Mouse (Mus musculus) liver, embryonic 12.5 days (tissue): Measurements from ENCODE around the gene C530008M17Rik. TPM values are rescaled to one million over a fixed set of nuclear protein-coding genes. Genes with fewer than 3 reads are reported as not detected.

Experiments
- ATAC-seq: fragments of 200-750 bp; cut with Nextera tagmentation; 2 replicates; pipeline ENCODE4 v1.8.0; 2017; ENCODE audit warnings: moderate number of reproducible peaks, mild to moderate bottlenecking, moderate library complexity
- H3K27ac ChIP-seq: fragments of 300-500 bp; sonication (generic); 2 replicates; pipeline ENCODE4 v1.5.1; 2016; ENCODE audit warnings: mild to moderate bottlenecking
- H3K27me3 ChIP-seq: fragments of 300-500 bp; sonication (generic); replicated peaks from 2 replicates; pipeline ENCODE4 v1.6.1; 2016; ENCODE audit warnings: mild to moderate bottlenecking, moderate library complexity
- H3K36me3 ChIP-seq: fragments of 300-500 bp; sonication (generic); 2 replicates; pipeline ENCODE4 v1.6.1; 2016; ENCODE audit warnings: mild to moderate bottlenecking, moderate library complexity
- H3K4me1 ChIP-seq: fragments of 300-500 bp; sonication (generic); 2 replicates; pipeline ENCODE4 v1.6.1; 2016
- H3K4me2 ChIP-seq: fragments of 300-500 bp; sonication (generic); 2 replicates; pipeline ENCODE4 v1.6.1; 2016; ENCODE audit warnings: mild to moderate bottlenecking, moderate library complexity
- H3K4me3 ChIP-seq: fragments of 300-500 bp; sonication (generic); 2 replicates; pipeline ENCODE4 v1.5.1; 2016; ENCODE audit warnings: mild to moderate bottlenecking, moderate library complexity
- H3K9ac ChIP-seq: fragments of 300-500 bp; sonication (generic); 2 replicates; pipeline ENCODE4 v1.6.1; 2016; ENCODE audit warnings: mild to moderate bottlenecking, moderate library complexity
- H3K9me3 ChIP-seq: fragments of 300-500 bp; sonication (generic); replicated peaks from 2 replicates; pipeline ENCODE4 v1.6.1; 2016; ENCODE audit warnings: mild to moderate bottlenecking, moderate library complexity
- WGBS: fragments of 180-500 bp; shearing (Covaris S2); methylation state at CpG from one replicate; pipeline ENCODE4 v1.1.7; 2016; ENCODE audit not compliant: insufficient replicate concordance; 5-methylcytosine and 5-hydroxymethylcytosine counted together
- polyA plus RNA-seq: library from polyadenylated mRNA; unstranded; fragments of >200 nt; fragmentation: Nextera tagmentation; extraction: Ambion mirVana; gene quantifications from 2 replicates; pipeline ENCODE4 v1.2.1, GENCODE M21; 2016

C530008M17Rik gene
- polyA plus RNA-seq, 1 experiment from 2014 or later, result 12.2 TPM

DNA sequence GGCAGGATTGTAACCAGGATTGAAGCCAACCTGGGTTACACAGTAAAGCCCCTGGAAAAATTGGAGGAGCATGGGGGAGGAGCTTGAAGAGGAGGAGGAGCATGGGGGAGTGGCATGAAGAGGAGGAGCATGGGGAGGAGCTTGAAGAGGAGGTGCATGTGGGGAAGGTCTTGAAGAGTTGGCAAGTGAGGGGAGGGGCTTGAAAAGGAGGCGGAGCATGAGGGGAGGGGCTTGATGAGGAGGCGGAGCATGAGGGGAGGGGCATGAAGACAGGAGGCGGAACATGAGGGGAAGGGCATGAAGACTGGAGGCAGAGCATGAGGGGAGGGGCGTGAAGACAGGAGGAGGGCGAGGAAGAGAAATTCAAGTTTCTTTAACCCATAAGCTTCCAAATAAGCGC, 162.5 kb downstream of the C530008M17Rik start:
- H3K9me3 ChIP-seq, result no peaks in the 10 kb centered on the region
- 65% methylated on average over 6 of the region's 6 CpGs for WGBS
- no peak overlapping the region for H3K9ac ChIP-seq
- no peak overlapping the region for H3K4me3 ChIP-seq
- no peaks in the 10 kb centered on the region for H3K27me3 ChIP-seq
- no peak overlapping the region for H3K27ac ChIP-seq
- no peak overlapping the region for H3K4me2 ChIP-seq
- no peaks in the 10 kb centered on the region for H3K36me3 ChIP-seq
- 0 out of 2 replicates have a peak, but pooled peaks cover 4% of the 10 kb centered on the region for H3K4me1 ChIP-seq
- ATAC-seq, result no peak

- no peak overlapping the region for H3K27ac ChIP-seq
- no peak for ATAC-seq
Measured at GRCm38 (mm10) chr5:76822097-76822496, 165.8 kb downstream of the C530008M17Rik start.

GRCm38 (mm10) chr5:76828527-76829240, 172.4 kb downstream of the C530008M17Rik start:
- Histone ChIP-seq H3K4me3 (no peak overlapping the region), H3K4me2 (no peak overlapping the region), H3K36me3 (no peaks in the 10 kb centered on the region), H3K27ac (no peak overlapping the region), H3K9me3 (no peaks in the 10 kb centered on the region), H3K4me1 (no peaks in the 10 kb centered on the region), H3K9ac (no peak overlapping the region), H3K27me3 (no peaks in the 10 kb centered on the region)
- 76% methylated on average over 7 of the region's 7 CpGs for WGBS
- no peak for ATAC-seq

More at GRCm38 (mm10) chr5:76822097-76822496, 165.8 kb downstream of the C530008M17Rik start:
- Histone ChIP-seq H3K27me3 (no peaks in the 10 kb centered on the region), H3K4me2 (no peak overlapping the region), H3K4me1 (0 out of 2 replicates have a peak, but pooled peaks cover 4% of the 10 kb centered on the region), H3K9me3 (no peaks in the 10 kb centered on the region), H3K36me3 (no peaks in the 10 kb centered on the region), H3K9ac (no peak overlapping the region), H3K4me3 (no peak overlapping the region)
- 84% methylated on average over 15 of the region's 15 CpGs for WGBS

- no peak overlapping the region for H3K4me3 ChIP-seq
- WGBS, result 75% methylated on average over 17 of the region's 17 CpGs
- H3K4me1 ChIP-seq, result no peaks in the 10 kb centered on the region
- ATAC-seq, result no peak
- H3K36me3 ChIP-seq, result no peaks in the 10 kb centered on the region
- H3K4me2 ChIP-seq, result no peak overlapping the region
- H3K9ac ChIP-seq, result no peak overlapping the region
- no peak overlapping the region for H3K27ac ChIP-seq
- no peaks in the 10 kb centered on the region for H3K27me3 ChIP-seq
- H3K9me3 ChIP-seq, result no peaks in the 10 kb centered on the region
Measured at GRCm38 (mm10) chr5:76832529-76833210, 176.4 kb downstream of the C530008M17Rik start.

DNA sequence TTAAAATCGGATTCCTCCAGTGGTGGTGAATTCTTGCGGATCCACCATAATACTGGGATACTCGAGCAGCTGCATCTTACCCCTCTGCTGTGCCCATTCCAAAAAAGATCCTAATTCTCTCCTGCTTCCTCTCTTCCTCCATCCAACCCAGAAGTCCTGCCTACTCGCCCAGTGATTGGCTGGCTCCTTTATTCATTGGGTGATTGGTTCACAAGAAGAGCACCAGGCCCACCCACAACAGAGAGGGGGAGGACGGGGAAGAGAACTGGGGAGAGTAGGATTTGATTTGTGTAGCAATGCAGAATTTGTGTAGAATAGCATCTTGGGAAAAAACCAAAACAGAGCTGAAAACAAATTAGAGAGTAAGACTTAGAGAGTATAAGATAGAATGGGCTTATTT, 180.7 kb downstream of the C530008M17Rik start:
- Histone ChIP-seq H3K4me2 (no peak overlapping the region), H3K4me1 (no peaks in the 10 kb centered on the region), H3K4me3 (no peak overlapping the region), H3K36me3 (no peaks in the 10 kb centered on the region), H3K9ac (no peak overlapping the region), H3K9me3 (no peaks in the 10 kb centered on the region), H3K27me3 (no peaks in the 10 kb centered on the region), H3K27ac (no peak overlapping the region)
- no peak for ATAC-seq
- WGBS, result 47% methylated on average over 5 of the region's 5 CpGs

- no peak overlapping the region for H3K9ac ChIP-seq
- no peak overlapping the region for H3K4me2 ChIP-seq
- no peaks in the 10 kb centered on the region for H3K9me3 ChIP-seq
Measured at GRCm38 (mm10) chr5:76839786-76840185, 183.5 kb downstream of the C530008M17Rik start.

GRCm38 (mm10) chr5:76841859-76842258, 185.5 kb downstream of the C530008M17Rik start:
- Histone ChIP-seq H3K27me3 (no peaks in the 10 kb centered on the region), H3K9me3 (no peaks in the 10 kb centered on the region), H3K4me2 (no peak overlapping the region), H3K27ac (no peak overlapping the region), H3K36me3 (no peaks in the 10 kb centered on the region), H3K9ac (no peak overlapping the region), H3K4me3 (no peak overlapping the region), H3K4me1 (no peaks in the 10 kb centered on the region)
- 82% methylated on average over 2 of the region's 2 CpGs for WGBS
- no peak for ATAC-seq

More at GRCm38 (mm10) chr5:76839786-76840185, 183.5 kb downstream of the C530008M17Rik start:
- Histone ChIP-seq H3K4me3 (no peak overlapping the region), H3K27ac (no peak overlapping the region), H3K4me1 (no peaks in the 10 kb centered on the region), H3K27me3 (no peaks in the 10 kb centered on the region), H3K36me3 (no peaks in the 10 kb centered on the region)
- 62% methylated on average over 6 of the region's 6 CpGs for WGBS
- no peak for ATAC-seq

GRCm38 (mm10) chr5:76843448-76843847, 187.1 kb downstream of the C530008M17Rik start:
- 13% methylated on average over 4 of the region's 4 CpGs for WGBS
- Histone ChIP-seq H3K9me3 (no peaks in the 10 kb centered on the region), H3K4me1 (no peaks in the 10 kb centered on the region), H3K36me3 (no peaks in the 10 kb centered on the region), H3K4me3 (no peak overlapping the region), H3K27me3 (no peaks in the 10 kb centered on the region), H3K4me2 (no peak overlapping the region), H3K27ac (no peak overlapping the region), H3K9ac (no peak overlapping the region)
- no peak for ATAC-seq

GRCm38 (mm10) chr5:76843851-76844419, 187.6 kb downstream of the C530008M17Rik start:
- no peaks in the 10 kb centered on the region for H3K4me1 ChIP-seq
- H3K4me2 ChIP-seq, result no peak overlapping the region
- no peak overlapping the region for H3K27ac ChIP-seq
- H3K9me3 ChIP-seq, result no peaks in the 10 kb centered on the region
- no peaks in the 10 kb centered on the region for H3K36me3 ChIP-seq
- no peak for ATAC-seq
- H3K27me3 ChIP-seq, result no peaks in the 10 kb centered on the region
- H3K9ac ChIP-seq, result no peak overlapping the region
- WGBS, result 75% methylated on average over 9 of the region's 9 CpGs
- no peak overlapping the region for H3K4me3 ChIP-seq

DNA sequence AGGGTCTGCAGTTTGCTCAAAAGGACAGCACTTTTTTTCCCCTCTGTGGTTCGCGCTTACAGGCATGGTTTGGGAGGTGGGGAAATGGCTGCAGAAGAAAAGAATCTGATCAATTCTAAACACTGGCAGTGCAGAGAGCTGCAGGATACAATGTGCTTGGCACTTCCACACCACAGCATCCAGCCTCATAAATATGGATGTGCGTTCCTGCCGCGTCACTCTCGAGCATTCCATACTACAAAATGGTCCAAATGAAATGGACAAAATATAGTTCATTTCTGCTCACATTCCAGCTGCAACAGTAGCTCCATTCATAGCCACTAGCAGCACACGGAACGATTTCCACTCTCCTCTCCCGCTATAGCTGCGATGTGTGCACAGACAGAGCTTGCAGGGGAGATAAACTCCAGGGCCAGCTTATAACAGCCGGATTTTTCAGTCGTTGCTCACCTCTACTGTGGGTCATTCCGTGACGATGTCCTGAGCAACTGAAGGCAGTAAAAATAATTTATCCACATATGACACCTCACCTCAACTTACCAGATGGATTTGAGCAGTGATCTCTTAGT, 188.4 kb downstream of the C530008M17Rik start:
- H3K27ac ChIP-seq, result no peak overlapping the region
- no peak overlapping the region for H3K4me2 ChIP-seq
- H3K4me1 ChIP-seq, result no peaks in the 10 kb centered on the region
- H3K9me3 ChIP-seq, result no peaks in the 10 kb centered on the region
- ATAC-seq, result no peak
- WGBS, result 84% methylated on average over 14 of the region's 14 CpGs
- H3K27me3 ChIP-seq, result no peaks in the 10 kb centered on the region
- H3K9ac ChIP-seq, result no peak overlapping the region
- no peaks in the 10 kb centered on the region for H3K36me3 ChIP-seq
- no peak overlapping the region for H3K4me3 ChIP-seq

- Histone ChIP-seq H3K27me3 (no peaks in the 10 kb centered on the region), H3K4me3 (no peak overlapping the region), H3K4me2 (no peak overlapping the region), H3K4me1 (no peaks in the 10 kb centered on the region), H3K9ac (no peak overlapping the region), H3K27ac (no peak overlapping the region), H3K9me3 (no peaks in the 10 kb centered on the region), H3K36me3 (no peaks in the 10 kb centered on the region)
- ATAC-seq, result no peak
- WGBS, result 79% methylated on average over 6 of the region's 6 CpGs
Measured at GRCm38 (mm10) chr5:76847106-76847505, 190.8 kb downstream of the C530008M17Rik start.

- H3K4me1 ChIP-seq, result peaks cover 6% of the 10 kb centered on the region; the same call in 1 of the 2 replicates
- H3K4me2 ChIP-seq, result no peak overlapping the region
- no peak overlapping the region for H3K27ac ChIP-seq
- 61% methylated on average over 4 of the region's 4 CpGs for WGBS
- no peak overlapping the region for H3K4me3 ChIP-seq
- H3K27me3 ChIP-seq, result peaks cover 23% of the 10 kb centered on the region
- H3K9me3 ChIP-seq, result no peaks in the 10 kb centered on the region
- H3K9ac ChIP-seq, result no peak overlapping the region
- 0 out of 2 replicates have a peak, but pooled peaks cover 4% of the 10 kb centered on the region for H3K36me3 ChIP-seq
- ATAC-seq, result no peak
Measured at GRCm38 (mm10) chr5:76851316-76851715, 195.0 kb downstream of the C530008M17Rik start.
